Mouse (Mus musculus) liver, adult 2 months (tissue): ENCODE measurements at regions not wholly inside any gene's neighbourhood (a gene's known extent, or its start where the extent isn't known, plus 50 kb on each side); places are given as distances from the start of the nearest gene placed in this dataset.

ENCODE experiments used
- CTCF ChIP-seq: fragments of 200-500 bp; IDR thresholded peaks from 2 replicates; pipeline ENCODE4 v1.5.1; 2011; ENCODE audit warnings: low read depth, low read length, control low read depth
- POLR2A ChIP-seq: fragments of 200-500 bp; IDR thresholded peaks from 2 replicates; pipeline ENCODE4 v1.6.1; 2011; ENCODE audit warnings: low read length, control low read depth; ENCODE audit not compliant: insufficient read depth; ENCODE audit errors: extremely low read depth

- TF ChIP-seq CTCF (no peak), POLR2A (no peak)
Measured at GRCm38 (mm10) chr1:167979187-167979586, 290.1 kb downstream of the Lmx1a start.
